Mouse (Mus musculus) kidney, postnatal 0 days (tissue): ENCODE results near the gene Tbc1d2b. TPM values are rescaled to one million over a fixed set of nuclear protein-coding genes. Genes with fewer than 3 reads are reported as not detected.

Experiments used
- ATAC-seq: fragments of 200-750 bp; cut with Nextera tagmentation; replicated peaks from 2 replicates; pipeline ENCODE4 v1.8.0; 2017; ENCODE audit warnings: low read depth, moderate number of reproducible peaks, moderate TSS enrichment, moderate library complexity; ENCODE audit not compliant: low FRiP score
- DNase-seq: peaks from one replicate; pipeline ENCODE4 v3.0.0-alpha.2; 2016; ENCODE audit warnings: low spot score
- H3K27ac ChIP-seq: fragments of 300-500 bp; sonication (generic); 2 replicates; pipeline ENCODE4 v1.5.1; 2014; ENCODE audit warnings: mild to moderate bottlenecking
- H3K27me3 ChIP-seq: fragments of 300-500 bp; sonication (generic); 2 replicates; pipeline ENCODE4 v1.6.1; 2014; ENCODE audit warnings: low read length, mixed read lengths; ENCODE audit not compliant: insufficient read depth
- H3K36me3 ChIP-seq: fragments of 300-500 bp; sonication (generic); 2 replicates; pipeline ENCODE4 v1.6.1; 2014; ENCODE audit warnings: low read length, mixed read lengths; ENCODE audit not compliant: insufficient read depth
- H3K4me1 ChIP-seq: fragments of 300-500 bp; sonication (generic); replicated peaks from 2 replicates; pipeline ENCODE4 v1.6.1; 2014; ENCODE audit warnings: antibody characterized with exemption, low read length, mixed read lengths; ENCODE audit not compliant: insufficient read depth
- H3K4me2 ChIP-seq: fragments of 300-500 bp; sonication (generic); 2 replicates; pipeline ENCODE4 v1.6.1; 2014; ENCODE audit warnings: mild to moderate bottlenecking, low read length, moderate library complexity, mixed read lengths
- H3K4me3 ChIP-seq: fragments of 300-500 bp; sonication (generic); replicated peaks from 2 replicates; pipeline ENCODE4 v1.5.1; 2014; ENCODE audit warnings: low read depth, low read length
- H3K9ac ChIP-seq: fragments of 300-500 bp; sonication (generic); 2 replicates; pipeline ENCODE4 v1.6.1; 2014; ENCODE audit warnings: low read depth, low read length
- H3K9me3 ChIP-seq: fragments of 300-500 bp; sonication (generic); replicated peaks from 2 replicates; pipeline ENCODE4 v1.6.1; 2016; ENCODE audit warnings: low read length, inconsistent platforms, mixed read lengths
- CTCF ChIP-seq: IDR thresholded peaks from 2 replicates; pipeline ENCODE4 v1.5.1; 2016; ENCODE audit warnings: antibody characterized with exemption, low read depth, mild to moderate bottlenecking, moderate library complexity
- WGBS: fragments of 180-500 bp; shearing (Covaris S2); extraction: QIAGEN DNeasy Blood & Tissue Kit; methylation state at CpG from one replicate; pipeline ENCODE4 v1.1.7; 2014; 5-methylcytosine and 5-hydroxymethylcytosine counted together
- polyA plus RNA-seq: library from polyadenylated mRNA; unstranded; fragments of >200 nt; fragmentation: Nextera tagmentation; extraction: Ambion mirVana; gene quantifications from 2 replicates; pipeline ENCODE4 v1.2.1, GENCODE M21; 2015

The Tbc1d2b gene
- polyA plus RNA-seq, 1 experiment from 2014 or later = 8.4 TPM

DNA sequence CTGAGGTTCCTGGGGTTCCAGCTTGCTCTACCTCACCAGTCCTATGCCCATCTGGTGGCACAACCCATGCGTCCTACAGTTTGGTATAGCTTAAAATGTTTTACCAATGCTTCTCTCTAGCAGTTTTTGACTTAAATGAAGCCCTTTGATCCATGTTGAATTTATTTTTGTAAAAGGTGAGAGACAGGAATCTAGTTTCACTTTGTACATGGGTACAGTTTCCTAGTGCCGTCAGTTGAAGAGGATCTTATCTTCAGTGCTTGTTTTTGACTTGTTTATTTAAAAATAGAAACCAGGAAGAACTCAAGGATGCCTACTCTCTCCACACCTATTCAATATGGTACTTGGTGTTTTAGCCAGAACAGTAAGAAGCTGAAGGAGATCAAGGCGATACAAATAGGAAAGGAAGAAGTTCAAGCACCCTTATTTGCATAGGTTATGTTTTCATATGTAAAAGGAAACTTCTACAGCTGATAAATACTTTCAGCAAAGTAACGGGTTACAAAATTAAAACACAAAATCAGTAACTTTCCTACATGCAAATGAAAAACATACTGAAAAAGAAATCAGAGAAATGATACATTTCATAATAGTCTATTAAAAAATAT lies 30.6 kb upstream of the Tbc1d2b start:
- Histone ChIP-seq H3K4me1 (no peaks in the 10 kb centered on the region), H3K4me3 (no peak overlapping the region), H3K9me3 (no peaks in the 10 kb centered on the region), H3K36me3 (no peaks in the 10 kb centered on the region), H3K9ac (no peak overlapping the region), H3K27ac (no peak overlapping the region), H3K4me2 (no peak overlapping the region), H3K27me3 (no peaks in the 10 kb centered on the region)
- DNase-seq (no peak), ATAC-seq (no peak)
- no peak for TF ChIP-seq CTCF
- WGBS = 70% methylated on average over 4 of the region's 4 CpGs

DNA sequence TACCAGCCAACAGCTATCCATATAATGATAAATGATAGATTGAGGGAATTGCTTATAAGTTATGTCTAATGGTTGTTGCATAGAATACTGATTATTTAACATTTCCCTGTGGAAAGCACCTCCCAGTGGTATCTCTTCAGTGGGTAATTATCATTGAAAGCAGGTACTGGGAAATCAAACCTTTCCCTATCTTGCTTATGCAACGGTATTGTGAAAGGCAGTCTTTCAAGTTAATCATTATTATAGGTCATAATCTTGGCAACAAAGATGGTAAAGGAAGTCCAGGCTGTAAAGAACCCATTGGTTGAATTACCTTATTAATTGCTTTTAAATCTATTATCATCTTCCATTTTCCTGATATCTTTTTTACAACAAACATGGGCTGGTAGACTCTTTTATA lies 27.0 kb upstream of the Tbc1d2b start:
- Histone ChIP-seq H3K4me2 (no peak overlapping the region), H3K27ac (no peak overlapping the region), H3K36me3 (no peaks in the 10 kb centered on the region), H3K9me3 (no peaks in the 10 kb centered on the region), H3K4me3 (no peak overlapping the region), H3K27me3 (no peaks in the 10 kb centered on the region), H3K4me1 (no peaks in the 10 kb centered on the region), H3K9ac (no peak overlapping the region)
- TF ChIP-seq CTCF = no peak
- no peak for ATAC-seq
- DNase-seq = no peak
- 58% methylated on average over 1 of the region's 1 CpGs for WGBS

DNA sequence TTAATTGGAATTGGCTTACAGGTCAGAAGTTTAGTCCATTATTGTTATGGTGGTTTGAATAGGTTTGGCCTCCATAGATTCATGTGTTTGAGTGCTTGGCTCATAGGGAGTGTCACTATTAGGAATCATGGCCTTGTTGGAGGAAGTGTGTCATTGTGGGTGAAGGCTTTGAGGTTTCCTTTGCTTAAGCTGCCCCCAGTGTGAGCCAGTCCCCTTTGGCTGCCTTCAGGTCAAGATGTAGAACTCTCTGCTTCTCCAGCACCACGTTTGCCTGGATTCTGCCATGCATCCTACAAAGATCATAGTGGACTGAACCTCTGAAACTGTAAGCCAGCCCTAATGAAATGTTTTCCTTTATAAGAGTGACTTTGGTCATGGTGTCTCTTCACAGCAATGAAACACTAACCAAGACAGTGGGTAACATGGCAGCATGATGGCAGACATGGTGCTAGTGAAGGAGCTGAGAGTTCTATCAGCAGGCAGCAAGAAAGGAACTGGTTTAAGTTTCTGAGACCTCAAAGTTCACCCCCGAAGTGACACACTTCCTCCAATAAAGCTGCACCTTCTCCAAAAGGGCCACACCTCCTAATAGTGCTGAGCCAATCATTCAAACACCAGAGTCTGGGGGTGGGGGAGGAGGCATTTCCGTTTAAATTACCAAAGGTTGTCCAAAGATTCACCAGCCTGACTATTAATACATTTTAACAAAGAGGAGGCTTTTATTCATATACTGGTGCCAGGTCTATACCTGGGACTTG lies 23.2 kb upstream of the Tbc1d2b start:
- no peak overlapping the region for H3K4me2 ChIP-seq

DNA sequence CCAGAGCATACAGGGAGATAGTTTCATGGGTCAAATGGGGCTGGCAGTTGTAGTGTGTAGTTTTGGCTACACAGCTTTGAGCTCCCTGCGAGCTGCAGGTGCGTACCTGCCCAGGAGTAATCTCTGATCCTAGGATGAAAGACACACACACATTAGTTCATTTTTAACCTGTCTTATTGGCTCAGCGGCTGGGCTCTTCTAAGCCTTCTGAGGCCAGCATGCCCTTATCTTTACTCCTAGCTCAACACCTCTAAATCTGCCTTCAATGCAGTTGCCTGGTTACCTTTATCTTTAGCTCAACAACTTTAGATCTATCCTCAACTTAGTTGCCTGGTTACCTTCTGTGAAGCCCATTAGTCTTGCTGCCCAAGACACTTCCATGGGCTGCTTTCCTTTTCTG lies 7.8 kb upstream of the Tbc1d2b start:
- H3K27ac ChIP-seq = no peak overlapping the region
- H3K36me3 ChIP-seq = no peaks in the 10 kb centered on the region
- no peaks in the 10 kb centered on the region for H3K27me3 ChIP-seq
- no peak overlapping the region for H3K4me3 ChIP-seq
- no peaks in the 10 kb centered on the region for H3K9me3 ChIP-seq
- no peak overlapping the region for H3K4me2 ChIP-seq
- TF ChIP-seq CTCF = no peak
- DNase-seq = no peak
- 94% methylated on average over 3 of the region's 3 CpGs for WGBS
- H3K4me1 ChIP-seq = no peaks in the 10 kb centered on the region
- ATAC-seq = no peak
- no peak overlapping the region for H3K9ac ChIP-seq

More for the DNA sequence above, 23.2 kb upstream of the Tbc1d2b start:
- Histone ChIP-seq H3K36me3 (no peaks in the 10 kb centered on the region), H3K4me3 (no peak overlapping the region), H3K4me1 (no peaks in the 10 kb centered on the region), H3K9me3 (no peaks in the 10 kb centered on the region), H3K9ac (no peak overlapping the region), H3K27ac (no peak overlapping the region), H3K27me3 (no peaks in the 10 kb centered on the region)
- TF ChIP-seq CTCF = no peak
- ATAC-seq (no peak), DNase-seq (no peak)
- WGBS = 62% methylated on average over 3 of the region's 3 CpGs

DNA sequence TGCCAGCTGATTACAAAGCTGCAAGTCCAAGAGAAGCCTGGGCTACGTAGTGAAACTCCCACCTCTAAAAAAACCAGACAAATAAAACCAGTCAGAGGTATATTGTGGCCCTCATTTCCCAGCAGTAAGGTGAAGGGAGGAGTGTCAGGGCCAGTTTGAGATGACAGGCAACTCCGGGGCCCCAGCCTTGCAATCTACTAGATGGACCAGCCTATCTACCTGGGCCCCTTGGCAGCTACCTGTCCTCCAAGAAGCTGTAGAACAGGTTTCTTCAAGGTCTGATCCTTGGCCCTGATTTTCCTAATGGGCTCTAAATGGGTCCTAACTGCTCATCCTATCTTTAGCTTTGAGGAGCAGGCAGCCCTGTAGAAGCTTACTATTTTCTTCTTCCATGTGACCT lies 7.3 kb upstream of the Tbc1d2b start:
- no peak overlapping the region for H3K4me2 ChIP-seq
- no peaks in the 10 kb centered on the region for H3K27me3 ChIP-seq
- H3K4me1 ChIP-seq = no peaks in the 10 kb centered on the region
- H3K4me3 ChIP-seq = no peak overlapping the region
- H3K9me3 ChIP-seq = no peaks in the 10 kb centered on the region
- DNase-seq (no peak), ATAC-seq (no peak)
- no peak for TF ChIP-seq CTCF
- no peaks in the 10 kb centered on the region for H3K36me3 ChIP-seq
- 57% methylated on average over 2 of the region's 2 CpGs for WGBS
- no peak overlapping the region for H3K27ac ChIP-seq
- no peak overlapping the region for H3K9ac ChIP-seq

DNA sequence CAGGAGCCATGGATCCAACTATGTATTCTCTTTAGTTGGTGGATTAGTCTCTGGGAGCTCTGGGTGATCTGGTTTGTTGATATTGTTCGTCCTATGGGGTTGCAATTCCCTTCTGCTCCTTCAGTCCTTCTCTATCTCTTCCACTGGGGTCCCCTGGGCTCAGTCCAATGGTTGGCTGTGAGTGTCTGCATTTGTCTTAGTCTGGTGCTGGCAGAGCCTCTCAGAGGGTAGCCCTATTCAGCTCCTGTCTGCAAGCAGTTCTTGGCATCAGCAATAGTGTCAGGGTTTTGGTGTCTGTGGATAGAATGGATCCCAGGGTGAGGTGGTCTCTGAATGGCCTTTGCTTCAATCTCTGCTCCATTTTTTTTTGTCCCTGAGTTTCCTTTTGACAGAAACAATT lies 6.2 kb upstream of the Tbc1d2b start:
- H3K4me3 ChIP-seq = no peak overlapping the region
- no peak for DNase-seq
- no peak overlapping the region for H3K4me2 ChIP-seq
- 71% methylated on average over 1 of the region's 1 CpGs for WGBS
- H3K9ac ChIP-seq = no peak overlapping the region
- H3K4me1 ChIP-seq = no peaks in the 10 kb centered on the region
- no peaks in the 10 kb centered on the region for H3K36me3 ChIP-seq
- no peak overlapping the region for H3K27ac ChIP-seq
- H3K9me3 ChIP-seq = no peaks in the 10 kb centered on the region
- H3K27me3 ChIP-seq = no peaks in the 10 kb centered on the region
- no peak for ATAC-seq
- no peak for TF ChIP-seq CTCF
